Mouse (Mus musculus): ENCODE results near the gene Slx1b. TPM values are rescaled to one million over a fixed set of nuclear protein-coding genes. Genes with fewer than 3 reads are reported as not detected.

Gene Slx1b
- polyA plus RNA-seq, 1 experiment from 2014 or later: 10.4 TPM

DNA sequence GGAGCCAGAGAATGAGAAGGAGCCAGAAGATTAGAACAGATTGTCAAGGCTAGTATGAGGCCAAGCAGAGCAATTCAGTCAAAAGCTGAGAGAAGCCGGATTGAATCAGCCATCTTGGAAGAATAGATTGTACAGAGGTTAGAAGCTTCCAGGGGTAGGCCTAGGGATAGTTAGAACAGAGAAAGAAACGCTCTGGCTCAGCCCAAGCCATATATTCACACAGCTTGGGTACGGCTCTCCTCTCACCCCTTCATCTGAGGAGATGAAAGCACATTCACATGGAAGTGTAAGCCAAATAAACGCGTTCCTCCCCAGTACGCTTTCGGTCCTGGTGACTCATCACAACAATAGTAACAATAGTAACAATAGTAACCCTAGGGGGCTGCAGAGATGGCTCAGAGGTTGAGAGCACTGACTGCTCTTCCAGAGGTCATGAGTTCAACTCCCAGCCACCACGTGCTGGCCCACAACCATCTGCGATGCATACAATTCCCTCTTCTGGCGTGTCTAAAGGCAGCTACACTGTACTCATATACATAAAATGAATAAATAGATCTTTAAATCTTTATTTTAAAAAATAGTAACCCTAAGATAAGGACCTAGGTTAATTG, 1.0 kb downstream of the Slx1b start:
- H3K4me3 ChIP-seq (ENCODE audit: low read depth, low read length): peak overlapping the region; percentile 79
- WGBS: 31% methylated on average over 10 of the region's 10 CpGs
- peaks cover 13% of the 10 kb centered on the region for H3K4me1 ChIP-seq (ENCODE audit: insufficient read depth, low read depth, low read length)
- no peak overlapping the region for H3K27ac ChIP-seq (ENCODE audit: low read length)
- no peak for TF ChIP-seq EP300 (IDR thresholded peaks at IDR 0.05)
- no peak for TF ChIP-seq CTCF (IDR thresholded peaks at IDR 0.05)
- 0 out of 2 replicates have a peak, but pooled peaks cover 6% of the 10 kb centered on the region for H3K36me3 ChIP-seq (ENCODE audit: insufficient read depth, low read length)
- H3K27me3 ChIP-seq (replicated peaks; ENCODE audit: insufficient read depth, low read length): no peaks in the 10 kb centered on the region
- ATAC-seq (no peak), DNase-seq (ENCODE audit: low spot score) (no peak)
- no peaks in the 10 kb centered on the region for H3K9me3 ChIP-seq (ENCODE audit: low read length)
- H3K9ac ChIP-seq (replicated peaks; ENCODE audit: low read depth): no peak overlapping the region
- H3K4me2 ChIP-seq (replicated peaks; ENCODE audit: low read depth, low read length): peak overlapping the region; percentile 91

- Histone ChIP-seq H3K36me3 (ENCODE audit: insufficient read depth, low read length) (0 out of 2 replicates have a peak, but pooled peaks cover 6% of the 10 kb centered on the region), H3K27ac (ENCODE audit: low read length) (no peak overlapping the region), H3K9me3 (ENCODE audit: low read length) (no peaks in the 10 kb centered on the region), H3K4me2 (replicated peaks; ENCODE audit: low read depth, low read length) (no peak overlapping the region), H3K9ac (replicated peaks; ENCODE audit: low read depth) (no peak overlapping the region), H3K27me3 (replicated peaks; ENCODE audit: insufficient read depth, low read length) (no peaks in the 10 kb centered on the region), H3K4me1 (ENCODE audit: insufficient read depth, low read depth, low read length) (peaks cover 13% of the 10 kb centered on the region), H3K4me3 (ENCODE audit: low read depth, low read length) (no peak overlapping the region)
- no peak for TF ChIP-seq CTCF (IDR thresholded peaks at IDR 0.05)
- TF ChIP-seq EP300 (IDR thresholded peaks at IDR 0.05): no peak
- ATAC-seq (no peak), DNase-seq (ENCODE audit: low spot score) (no peak)
- 72% methylated on average over 7 of the region's 7 CpGs for WGBS
Measured at GRCm38 (mm10) chr7:126693781-126694180, 1.8 kb downstream of the Slx1b start.

GRCm38 (mm10) chr7:126693256-126693655, 2.3 kb downstream of the Slx1b start:
- WGBS: 14% methylated on average over 3 of the region's 3 CpGs
- TF ChIP-seq EP300 (IDR thresholded peaks at IDR 0.05) (no peak), CTCF (IDR thresholded peaks at IDR 0.05) (peak; percentile 94)
- no peak for ATAC-seq

DNA sequence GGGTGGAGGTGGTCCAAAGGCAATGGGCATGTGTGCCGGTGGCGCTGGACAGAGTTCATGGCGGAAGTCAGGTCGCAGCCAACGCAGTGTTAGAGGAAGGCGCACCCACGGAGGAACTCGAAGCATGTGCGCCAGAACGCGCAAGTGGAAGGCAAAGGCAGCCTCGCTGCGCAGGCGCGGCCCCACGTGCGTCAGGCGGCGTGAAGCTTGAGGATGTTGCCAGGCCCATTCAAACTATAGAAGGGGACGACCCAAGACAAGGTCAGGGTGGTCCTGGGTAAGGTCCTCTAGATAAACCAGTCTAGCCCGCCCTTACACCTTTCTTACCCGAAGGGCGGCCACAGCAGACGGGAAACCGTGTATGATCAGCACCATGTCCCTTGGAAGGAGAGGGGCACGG, 3.2 kb downstream of the Slx1b start:
- DNase-seq (ENCODE audit: low spot score) (no peak), ATAC-seq (no peak)
- Histone ChIP-seq H3K9me3 (ENCODE audit: low read length) (no peaks in the 10 kb centered on the region), H3K4me1 (ENCODE audit: insufficient read depth, low read depth, low read length) (peaks cover 13% of the 10 kb centered on the region), H3K27ac (ENCODE audit: low read length) (no peak overlapping the region), H3K9ac (replicated peaks; ENCODE audit: low read depth) (no peak overlapping the region), H3K4me2 (replicated peaks; ENCODE audit: low read depth, low read length) (no peak overlapping the region), H3K36me3 (ENCODE audit: insufficient read depth, low read length) (0 out of 2 replicates have a peak, but pooled peaks cover 6% of the 10 kb centered on the region), H3K27me3 (replicated peaks; ENCODE audit: insufficient read depth, low read length) (no peaks in the 10 kb centered on the region), H3K4me3 (ENCODE audit: low read depth, low read length) (no peak overlapping the region)
- TF ChIP-seq EP300 (IDR thresholded peaks at IDR 0.05): no peak
- no peak for TF ChIP-seq CTCF (IDR thresholded peaks at IDR 0.05)
- 94% methylated on average over 26 of the region's 26 CpGs for WGBS

More at GRCm38 (mm10) chr7:126693256-126693655, 2.3 kb downstream of the Slx1b start:
- Histone ChIP-seq H3K9ac (replicated peaks; ENCODE audit: low read depth) (no peak overlapping the region), H3K27ac (ENCODE audit: low read length) (no peak overlapping the region), H3K36me3 (ENCODE audit: insufficient read depth, low read length) (0 out of 2 replicates have a peak, but pooled peaks cover 6% of the 10 kb centered on the region), H3K4me1 (ENCODE audit: insufficient read depth, low read depth, low read length) (peaks cover 13% of the 10 kb centered on the region), H3K9me3 (ENCODE audit: low read length) (no peaks in the 10 kb centered on the region), H3K4me2 (replicated peaks; ENCODE audit: low read depth, low read length) (no peak overlapping the region), H3K4me3 (ENCODE audit: low read depth, low read length) (no peak overlapping the region), H3K27me3 (replicated peaks; ENCODE audit: insufficient read depth, low read length) (no peaks in the 10 kb centered on the region)
- DNase-seq (ENCODE audit: low spot score): peak; percentile 94

DNA sequence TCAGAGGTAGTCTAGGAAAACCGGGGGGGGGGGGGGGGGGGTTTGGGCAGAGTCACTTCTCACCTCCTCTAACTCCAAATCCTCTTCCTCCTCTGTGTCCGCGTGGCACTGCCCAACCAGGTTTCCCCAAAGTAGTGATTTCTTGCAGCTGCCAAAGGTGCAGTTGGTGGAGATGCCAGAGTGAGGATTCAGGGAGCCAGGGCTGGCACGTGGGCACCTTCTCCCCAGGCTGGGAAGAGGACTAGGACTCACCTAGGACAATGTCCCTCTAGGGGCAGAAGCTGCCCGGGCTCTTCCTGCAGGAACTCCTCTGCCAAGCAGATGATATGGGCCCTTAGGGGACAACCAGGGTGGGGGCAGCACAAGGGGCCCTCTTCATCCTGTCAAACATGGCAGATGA, 3.9 kb downstream of the Slx1b start:
- Histone ChIP-seq H3K4me3 (ENCODE audit: low read depth, low read length) (no peak overlapping the region), H3K27me3 (replicated peaks; ENCODE audit: insufficient read depth, low read length) (no peaks in the 10 kb centered on the region), H3K27ac (ENCODE audit: low read length) (no peak overlapping the region), H3K36me3 (ENCODE audit: insufficient read depth, low read length) (0 out of 2 replicates have a peak, but pooled peaks cover 6% of the 10 kb centered on the region), H3K4me2 (replicated peaks; ENCODE audit: low read depth, low read length) (no peak overlapping the region), H3K9ac (replicated peaks; ENCODE audit: low read depth) (no peak overlapping the region), H3K9me3 (ENCODE audit: low read length) (no peaks in the 10 kb centered on the region), H3K4me1 (ENCODE audit: insufficient read depth, low read depth, low read length) (peaks cover 10% of the 10 kb centered on the region)
- WGBS: 92% methylated on average over 4 of the region's 5 CpGs
- ATAC-seq (no peak), DNase-seq (ENCODE audit: low spot score) (no peak)
- no peak for TF ChIP-seq EP300 (IDR thresholded peaks at IDR 0.05)
- no peak for TF ChIP-seq CTCF (IDR thresholded peaks at IDR 0.05)

- H3K27ac ChIP-seq (ENCODE audit: low read length): no peak overlapping the region
- no peaks in the 10 kb centered on the region for H3K27me3 ChIP-seq (replicated peaks; ENCODE audit: insufficient read depth, low read length)
- H3K4me2 ChIP-seq (replicated peaks; ENCODE audit: low read depth, low read length): no peak overlapping the region
- 0 out of 2 replicates have a peak, but pooled peaks cover 4% of the 10 kb centered on the region for H3K4me1 ChIP-seq (ENCODE audit: insufficient read depth, low read depth, low read length)
- H3K36me3 ChIP-seq (ENCODE audit: insufficient read depth, low read length): 0 out of 2 replicates have a peak, but pooled peaks cover 6% of the 10 kb centered on the region
- 81% methylated on average over 3 of the region's 3 CpGs for WGBS
- no peak overlapping the region for H3K9ac ChIP-seq (replicated peaks; ENCODE audit: low read depth)
- no peak for ATAC-seq
- H3K9me3 ChIP-seq (ENCODE audit: low read length): no peaks in the 10 kb centered on the region
- TF ChIP-seq CTCF (IDR thresholded peaks at IDR 0.05) (no peak), EP300 (IDR thresholded peaks at IDR 0.05) (no peak)
- no peak for DNase-seq (ENCODE audit: low spot score)
- no peak overlapping the region for H3K4me3 ChIP-seq (ENCODE audit: low read depth, low read length)
Measured at GRCm38 (mm10) chr7:126690737-126691136, 4.8 kb downstream of the Slx1b start.
